Mouse (Mus musculus): ENCODE results near the gene Atf6.
A peak's percentile ranks its signal among the peaks of the same experiment; 100 is the strongest.

Gene Atf6

GRCm38 (mm10) chr1:170845448-170846307, 21.9 kb downstream of the Atf6 start:
- no peak for DNase-seq (ENCODE audit: low spot score)

GRCm38 (mm10) chr1:170844380-170844779, 23.2 kb downstream of the Atf6 start:
- no peak for DNase-seq (ENCODE audit: low spot score)

- peak; percentile 37 for DNase-seq (ENCODE audit: low spot score)
Observed at GRCm38 (mm10) chr1:170839685-170840084, 27.9 kb downstream of the Atf6 start.

GRCm38 (mm10) chr1:170834756-170835155, 32.8 kb downstream of the Atf6 start:
- DNase-seq (ENCODE audit: low spot score): no peak

- DNase-seq (ENCODE audit: low spot score): no peak
Observed at GRCm38 (mm10) chr1:170829781-170830180, 37.8 kb downstream of the Atf6 start.

GRCm38 (mm10) chr1:170829344-170829743, 38.2 kb downstream of the Atf6 start:
- no peak for DNase-seq (ENCODE audit: low spot score)

GRCm38 (mm10) chr1:170820103-170820814, 47.3 kb downstream of the Atf6 start:
- no peak for DNase-seq (ENCODE audit: low spot score)

- no peak for DNase-seq (ENCODE audit: low spot score)
Observed at GRCm38 (mm10) chr1:170815287-170816004, 52.1 kb downstream of the Atf6 start.

- DNase-seq (ENCODE audit: low spot score): no peak
Observed at GRCm38 (mm10) chr1:170812822-170813221, 54.7 kb downstream of the Atf6 start.

GRCm38 (mm10) chr1:170807600-170808270, 59.8 kb downstream of the Atf6 start:
- no peak for DNase-seq (ENCODE audit: low spot score)

- no peak for DNase-seq (ENCODE audit: low spot score)
Observed at GRCm38 (mm10) chr1:170804721-170805120, 62.9 kb downstream of the Atf6 start.

GRCm38 (mm10) chr1:170802669-170803068, 64.9 kb downstream of the Atf6 start:
- no peak for DNase-seq (ENCODE audit: low spot score)

GRCm38 (mm10) chr1:170800694-170801093, 66.9 kb downstream of the Atf6 start:
- DNase-seq (ENCODE audit: low spot score): no peak

- no peak for DNase-seq (ENCODE audit: low spot score)
Observed at GRCm38 (mm10) chr1:170795741-170796347, 71.7 kb downstream of the Atf6 start.

- DNase-seq (ENCODE audit: low spot score): no peak
Observed at GRCm38 (mm10) chr1:170791542-170791941, 76.0 kb downstream of the Atf6 start.

- DNase-seq (ENCODE audit: low spot score): no peak
Observed at GRCm38 (mm10) chr1:170791001-170791400, 76.6 kb downstream of the Atf6 start.

GRCm38 (mm10) chr1:170787643-170788042, 79.9 kb downstream of the Atf6 start:
- DNase-seq (ENCODE audit: low spot score): no peak

GRCm38 (mm10) chr1:170786570-170787341, 80.8 kb downstream of the Atf6 start:
- no peak for DNase-seq (ENCODE audit: low spot score)

GRCm38 (mm10) chr1:170777688-170778087, 89.9 kb downstream of the Atf6 start:
- DNase-seq (ENCODE audit: low spot score): no peak

GRCm38 (mm10) chr1:170774431-170774830, 93.1 kb downstream of the Atf6 start:
- DNase-seq (ENCODE audit: low spot score): no peak

- no peak for DNase-seq (ENCODE audit: low spot score)
Observed at GRCm38 (mm10) chr1:170773506-170773905, 94.1 kb downstream of the Atf6 start.

All from MN1 (cell line).